Mouse (Mus musculus): ENCODE results near the gene Prex1.
A peak's percentile ranks its signal among the peaks of the same experiment; 100 is the strongest.

Gene Prex1

DNA sequence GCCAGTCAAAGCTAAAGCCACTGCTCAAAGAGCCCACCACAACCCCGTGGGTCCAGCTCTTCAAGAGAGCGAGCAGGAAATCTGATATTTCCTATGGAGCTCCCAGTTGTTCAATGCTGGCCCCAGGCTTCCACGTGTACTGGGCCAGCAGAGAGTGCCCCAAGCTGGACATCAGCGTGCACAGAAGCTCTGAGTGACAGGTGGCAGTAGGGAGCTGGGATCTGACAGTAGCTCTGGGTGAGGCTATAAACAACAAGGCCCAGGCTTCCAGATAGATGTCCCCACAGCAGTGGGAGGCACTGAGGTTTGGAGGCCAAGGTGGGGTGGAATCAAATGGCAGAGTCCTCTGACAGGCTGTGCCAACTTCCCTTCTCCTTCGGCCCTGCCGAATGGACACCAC is 107.6 kb downstream of the Prex1 start:
- no peak for DNase-seq (ENCODE audit: low spot score in 2 of 2)

DNA sequence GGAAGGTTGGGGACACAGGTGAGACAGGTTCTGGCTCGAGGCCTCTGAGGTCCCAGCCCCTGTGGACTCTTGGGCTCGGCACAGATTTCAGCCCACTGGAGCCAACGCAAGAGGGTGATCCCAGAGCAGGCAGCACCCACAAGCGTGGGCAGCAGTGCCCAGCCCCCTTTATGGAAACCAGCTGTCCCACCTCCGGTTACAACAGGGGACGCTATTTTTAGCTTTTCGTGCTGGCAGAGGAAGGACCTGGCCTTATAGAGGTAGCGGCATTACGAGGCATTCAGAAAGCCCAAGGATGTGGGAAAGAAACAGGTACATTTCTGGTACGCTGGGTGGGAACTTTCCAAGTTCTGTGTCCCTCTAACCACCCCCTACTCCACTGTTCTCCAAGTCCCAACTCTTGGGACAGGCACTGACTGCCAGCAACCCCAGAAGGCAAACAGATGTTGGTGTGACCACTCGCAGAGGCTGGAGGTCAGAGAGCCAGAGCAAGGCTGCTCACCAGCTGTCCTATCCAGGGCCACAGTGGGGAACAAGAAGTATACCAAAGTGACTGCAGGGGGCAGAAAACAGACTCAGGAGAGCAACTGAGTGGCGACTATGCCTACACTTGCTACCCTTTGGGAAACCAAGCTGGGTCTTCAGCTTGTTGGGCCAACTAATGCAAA is 108.3 kb downstream of the Prex1 start:
- no peak for DNase-seq (ENCODE audit: low spot score in 2 of 2)

GRCm38 (mm10) chr2:166602948-166603347 is 110.7 kb downstream of the Prex1 start:
- DNase-seq (ENCODE audit: low spot score in 2 of 2), result no peak

GRCm38 (mm10) chr2:166601420-166601819 is 112.2 kb downstream of the Prex1 start:
- no peak for DNase-seq (ENCODE audit: low spot score in 2 of 2)

- no peak for DNase-seq (ENCODE audit: low spot score in 2 of 2)
Measured at GRCm38 (mm10) chr2:166598453-166599155, 115.0 kb downstream of the Prex1 start.

- DNase-seq (ENCODE audit: low spot score in 2 of 2), result no peak
Measured at GRCm38 (mm10) chr2:166597763-166598162, 115.9 kb downstream of the Prex1 start.

GRCm38 (mm10) chr2:166592034-166592912 is 121.4 kb downstream of the Prex1 start:
- peak; percentile 67 to 73 for DNase-seq (ENCODE audit: low spot score in 2 of 2)

GRCm38 (mm10) chr2:166584491-166584890 is 129.1 kb downstream of the Prex1 start:
- DNase-seq (ENCODE audit: low spot score in 2 of 2), result no peak

- DNase-seq (ENCODE audit: low spot score in 2 of 2), result no peak
Measured at GRCm38 (mm10) chr2:166583292-166583691, 130.3 kb downstream of the Prex1 start.

- DNase-seq (ENCODE audit: low spot score in 2 of 2), result peak; percentile 63 to 75
Measured at GRCm38 (mm10) chr2:166581881-166582583, 131.6 kb downstream of the Prex1 start.

- DNase-seq (ENCODE audit: low spot score in 2 of 2), result no peak
Measured at GRCm38 (mm10) chr2:166579793-166580192, 133.8 kb downstream of the Prex1 start.

DNA sequence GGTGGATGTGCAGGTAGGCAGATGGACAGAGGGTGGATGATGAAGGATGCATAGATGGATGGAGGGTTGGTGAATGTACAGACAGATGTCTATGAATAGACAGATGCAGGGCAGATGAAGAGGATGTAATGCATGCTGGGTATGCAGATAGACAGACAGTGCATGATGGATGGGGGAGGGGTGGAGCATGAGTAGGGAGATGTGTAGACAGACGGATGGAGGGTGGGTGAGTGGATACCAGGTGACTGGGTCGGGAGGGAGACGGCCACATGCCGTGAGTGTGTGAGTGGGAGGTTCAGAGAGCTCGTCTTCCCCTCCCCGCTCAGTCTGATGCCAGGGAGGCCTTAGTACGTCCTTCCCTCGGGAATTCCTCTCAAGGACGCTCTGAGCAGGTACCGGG is 134.3 kb downstream of the Prex1 start:
- DNase-seq (ENCODE audit: low spot score in 2 of 2), result no peak

DNA sequence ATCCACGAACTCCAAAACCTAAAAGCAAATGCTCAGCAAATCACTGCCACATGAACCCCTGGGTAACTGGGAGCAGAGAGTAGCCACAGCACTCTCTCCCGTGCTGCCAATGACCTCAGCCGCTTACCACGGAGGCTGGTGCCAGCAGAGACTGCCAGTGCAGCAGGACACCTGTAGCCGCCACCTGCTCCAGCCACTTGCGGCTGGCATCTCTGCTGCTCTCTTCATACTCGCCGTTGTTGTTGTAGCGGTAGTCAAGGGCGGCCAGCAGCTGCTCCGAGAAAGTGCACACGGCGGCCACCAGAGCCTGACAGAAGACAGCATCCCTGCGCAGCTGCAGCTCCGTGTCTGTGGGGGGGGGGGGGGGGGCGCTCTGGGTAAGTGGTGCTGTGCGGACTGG is 138.2 kb downstream of the Prex1 start:
- DNase-seq (ENCODE audit: low spot score in 2 of 2), result no peak

- DNase-seq (ENCODE audit: low spot score in 2 of 2), result no peak
Measured at GRCm38 (mm10) chr2:166574934-166575333, 138.7 kb downstream of the Prex1 start.

- no peak for DNase-seq (ENCODE audit: low spot score in 2 of 2)
Measured at GRCm38 (mm10) chr2:166573621-166574020, 140.0 kb downstream of the Prex1 start.

GRCm38 (mm10) chr2:166572297-166572696 is 141.3 kb downstream of the Prex1 start:
- no peak for DNase-seq (ENCODE audit: low spot score in 2 of 2)

DNA sequence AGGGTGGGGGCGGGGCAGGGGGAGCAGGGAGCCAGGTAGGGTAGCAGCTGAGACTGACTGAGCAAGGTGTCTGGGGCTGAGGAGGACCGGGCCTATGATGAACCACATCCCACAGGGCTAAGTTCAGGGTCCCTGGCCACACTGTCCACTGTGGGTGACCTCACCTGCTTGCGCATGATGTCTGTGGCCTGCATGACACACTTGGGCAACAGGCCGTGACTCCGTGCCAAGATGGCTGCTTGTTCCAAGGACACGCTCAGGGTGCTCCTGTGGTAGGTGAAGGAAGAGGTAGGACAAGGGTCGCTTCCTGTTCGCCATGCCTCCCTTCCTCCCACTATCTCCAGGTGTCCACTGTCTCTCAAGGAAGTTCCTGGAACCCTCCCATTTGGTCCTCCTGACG is 144.4 kb downstream of the Prex1 start:
- no peak for DNase-seq (ENCODE audit: low spot score in 2 of 2)

DNA sequence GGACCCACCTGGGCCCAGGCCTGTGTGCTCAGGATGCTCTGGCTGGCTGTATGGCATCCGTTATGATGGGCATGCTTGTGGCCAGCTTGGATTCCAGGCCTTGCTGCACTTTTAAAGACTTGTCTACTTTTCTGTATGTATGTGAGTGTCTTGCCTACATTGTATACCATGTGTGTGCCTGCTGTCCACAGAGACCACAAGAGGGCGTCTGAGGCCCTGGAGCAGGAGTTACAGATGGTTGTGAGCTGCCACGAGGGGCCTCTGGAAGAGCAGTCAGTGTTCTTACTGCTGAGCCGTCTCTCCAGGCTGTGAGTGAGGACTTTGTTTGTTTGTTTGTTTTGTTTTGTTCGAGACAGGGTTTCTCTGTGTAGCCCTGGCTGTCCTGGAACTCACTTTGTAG is 148.1 kb downstream of the Prex1 start:
- no peak for DNase-seq (ENCODE audit: low spot score in 2 of 2)

DNA sequence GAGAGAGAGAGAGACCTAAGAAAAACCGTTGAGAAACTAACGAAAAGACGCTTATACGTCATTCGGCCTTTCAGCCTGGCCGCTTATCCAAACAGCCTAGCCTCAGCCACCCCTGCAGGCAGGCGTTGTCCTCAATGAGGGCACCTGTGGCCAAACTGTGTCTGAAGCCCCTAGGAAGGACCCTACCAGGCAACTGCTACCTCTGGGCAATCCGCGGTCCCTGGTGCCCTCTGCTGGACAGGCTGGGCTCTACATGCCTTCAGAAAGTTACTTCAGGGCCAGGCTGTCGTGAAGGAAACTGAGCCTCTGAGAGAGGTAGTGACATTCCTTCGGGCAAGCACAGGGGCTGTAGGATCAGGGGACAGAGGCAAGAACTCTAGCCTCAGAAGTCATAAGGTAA is 149.2 kb downstream of the Prex1 start:
- DNase-seq (ENCODE audit: low spot score in 2 of 2), result peak in 1 of 2 experiments; percentile 44

DNA sequence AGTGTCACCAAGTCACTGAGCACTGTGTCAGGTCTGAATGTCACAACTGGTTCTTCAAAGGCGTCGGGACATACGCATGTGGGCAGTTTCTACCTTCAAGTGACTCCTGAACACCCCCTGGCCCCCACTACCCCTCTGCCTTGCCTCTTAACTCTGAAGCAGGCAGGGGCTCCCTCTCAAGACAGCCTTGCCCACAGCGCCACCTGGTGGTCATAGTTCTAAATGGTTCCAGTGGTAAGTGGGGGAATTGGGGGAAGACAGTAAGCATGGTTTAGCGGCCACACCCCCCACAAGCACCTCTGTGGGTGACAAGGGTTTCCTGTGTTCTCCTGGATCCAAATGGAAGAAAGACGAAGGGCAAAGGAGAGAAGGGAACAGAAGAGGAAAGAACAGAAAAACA is 149.7 kb downstream of the Prex1 start:
- DNase-seq (ENCODE audit: low spot score in 2 of 2), result peak; percentile 55 to 60

DNA sequence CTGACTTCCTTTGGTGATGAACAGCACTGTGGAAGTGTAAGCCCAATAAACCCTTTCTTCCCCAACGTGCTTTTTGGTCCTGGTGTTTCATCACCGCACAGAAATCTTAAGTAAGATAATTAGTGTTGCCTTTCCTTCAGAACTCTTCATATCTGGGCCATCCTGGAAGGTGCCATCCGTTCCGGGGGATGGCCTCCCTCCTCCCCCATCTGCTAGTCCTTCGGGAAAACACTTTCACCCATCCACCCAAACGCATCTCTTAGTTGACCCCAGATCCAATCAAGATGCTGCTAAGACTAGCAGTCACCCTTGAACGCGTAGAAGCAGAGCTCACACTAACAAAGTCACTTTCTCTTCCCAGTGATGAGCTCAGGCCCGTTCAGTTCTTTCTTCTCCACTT is 150.6 kb downstream of the Prex1 start:
- DNase-seq (ENCODE audit: low spot score in 2 of 2), result no peak

GRCm38 (mm10) chr2:166561781-166562180 is 151.9 kb downstream of the Prex1 start:
- no peak for DNase-seq (ENCODE audit: low spot score in 2 of 2)
